9 mouse cellular contexts compared by ENCODE assay signal in the genomic region with DNA sequence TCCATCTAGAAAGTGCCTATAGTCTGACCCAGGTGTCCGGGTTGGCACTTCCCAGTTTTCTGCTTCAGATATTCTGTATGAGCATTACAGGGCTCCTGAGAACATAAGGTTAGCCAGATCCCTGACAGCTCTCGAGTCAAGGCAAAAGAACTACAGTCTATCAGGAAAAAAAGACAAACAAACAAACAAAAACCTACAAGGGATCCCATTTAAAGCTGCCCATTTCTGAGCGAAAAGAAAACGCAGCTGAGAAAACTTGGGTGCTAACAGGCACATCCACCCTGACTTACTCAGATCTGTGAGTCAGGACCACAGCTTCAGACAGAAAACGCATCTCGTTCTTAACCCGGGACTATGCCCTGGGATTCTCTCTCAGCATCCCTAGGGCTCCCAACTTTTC. TPM values are rescaled to one million over a fixed set of nuclear protein-coding genes. Genes with fewer than 3 reads are reported as not detected.
DNase-seq lines count a peak whose midpoint lies in the region; ATAC-seq and TF ChIP-seq lines count a peak whose summit lies in the region.
"Had no signal": no experiment of that assay in that cellular context is flagged by ENCODE, and none has a peak within 500 bp of the region (broad histone marks: within the 10 kb centered on the region; RNA-seq: fewer than 3 reads in every experiment).

No protein-coding gene starts in this region.

- H3K27ac ChIP-seq in kidney, embryonic 16.5 days (ENCODE audit: low read length): no peak overlapping the region
- H3K27ac ChIP-seq in embryonic facial prominence, embryonic 13.5 days: no peak overlapping the region
- H3K27ac ChIP-seq in intestine, embryonic 14.5 days (ENCODE audit: low read depth): no peak overlapping the region
- H3K27ac ChIP-seq in midbrain, postnatal 0 days (ENCODE audit: low read depth, low read length): no peak overlapping the region

- no peak for DNase-seq in kidney, adult 18-20 months
- no peak for DNase-seq in intestine, embryonic 14.5 days (ENCODE audit: low spot score)
- no peak for DNase-seq in midbrain, postnatal 0 days (ENCODE audit: low spot score)
- no peak for DNase-seq in cerebellum, postnatal 36 days
- no peak for DNase-seq in spleen, postnatal 14 days (ENCODE audit: low spot score in 2 of 2)
- DNase-seq in c-Kit-positive CD71-positive TER-119-positive erythroid progenitor cells, embryonic 14.5 days (ENCODE audit: low spot score): no peak

- peak overlapping the region; percentile 54 for H3K4me3 ChIP-seq in kidney, embryonic 16.5 days (ENCODE audit: low read length)
- peak overlapping the region; percentile 61 for H3K4me3 ChIP-seq in embryonic facial prominence, embryonic 13.5 days
- H3K4me3 ChIP-seq in intestine, embryonic 14.5 days (ENCODE audit: low read depth, low read length): peak overlapping the region; percentile 46
- peak overlapping the region; percentile 73 for H3K4me3 ChIP-seq in midbrain, postnatal 0 days (ENCODE audit: low read depth, low read length)

- no peak for TF ChIP-seq CTCF in midbrain, postnatal 0 days (IDR thresholded peaks at IDR 0.05)

- no peaks in the 10 kb centered on the region for H3K36me3 ChIP-seq in kidney, embryonic 16.5 days (ENCODE audit: insufficient read depth, low read length)
- H3K36me3 ChIP-seq in embryonic facial prominence, embryonic 13.5 days: no peaks in the 10 kb centered on the region
- no peaks in the 10 kb centered on the region for H3K36me3 ChIP-seq in intestine, embryonic 14.5 days (ENCODE audit: control insufficient read depth, insufficient read depth, low read length)
- H3K36me3 ChIP-seq in midbrain, postnatal 0 days (ENCODE audit: insufficient read depth, low read length): no peaks in the 10 kb centered on the region

- ATAC-seq in kidney, embryonic 16.5 days (ENCODE audit: low FRiP score, low TSS enrichment): no peak
- ATAC-seq in embryonic facial prominence, embryonic 13.5 days (ENCODE audit: insufficient number of reproducible peaks, insufficient read depth, low FRiP score, low TSS enrichment, low read depth): no peak
- ATAC-seq in intestine, embryonic 14.5 days (replicated peaks; ENCODE audit: low FRiP score, low TSS enrichment, low read depth): no peak
- no peak for ATAC-seq in midbrain, postnatal 0 days (ENCODE audit: low FRiP score)

- 4% methylated on average over 7 of the region's 7 CpGs for WGBS in kidney, embryonic 16.5 days
- WGBS in embryonic facial prominence, embryonic 13.5 days: 6% methylated on average over 7 of the region's 7 CpGs
- WGBS in intestine, embryonic 14.5 days: 6% methylated on average over 7 of the region's 7 CpGs
- 4% methylated on average over 7 of the region's 7 CpGs for WGBS in midbrain, postnatal 0 days

- H3K9ac ChIP-seq in kidney, embryonic 16.5 days (replicated peaks; ENCODE audit: low read length): peak overlapping the region; percentile 58; the same call in 1 of the 2 replicates
- H3K9ac ChIP-seq in embryonic facial prominence, embryonic 13.5 days: no peak overlapping the region
- peak overlapping the region; percentile 43; the same call in 1 of the 2 replicates for H3K9ac ChIP-seq in intestine, embryonic 14.5 days (ENCODE audit: low read length)
- H3K9ac ChIP-seq in midbrain, postnatal 0 days (replicated peaks; ENCODE audit: low read length, poor library complexity, severe bottlenecking): peak overlapping the region; percentile 56

- peaks cover 11% of the 10 kb centered on the region; the same call in 1 of the 2 replicates for H3K4me1 ChIP-seq in kidney, embryonic 16.5 days (ENCODE audit: insufficient read depth, low read length)
- H3K4me1 ChIP-seq in embryonic facial prominence, embryonic 13.5 days: peaks cover 13% of the 10 kb centered on the region; the same call in 1 of the 2 replicates
- H3K4me1 ChIP-seq in intestine, embryonic 14.5 days (replicated peaks; ENCODE audit: control insufficient read depth, insufficient read depth, low read length): no peaks in the 10 kb centered on the region
- no peaks in the 10 kb centered on the region for H3K4me1 ChIP-seq in midbrain, postnatal 0 days (ENCODE audit: insufficient read depth, low read length)

- no peaks in the 10 kb centered on the region for H3K9me3 ChIP-seq in kidney, embryonic 16.5 days (ENCODE audit: low read length)
- no peaks in the 10 kb centered on the region for H3K9me3 ChIP-seq in embryonic facial prominence, embryonic 13.5 days
- no peaks in the 10 kb centered on the region for H3K9me3 ChIP-seq in intestine, embryonic 14.5 days (ENCODE audit: control insufficient read depth, low read length)
- no peaks in the 10 kb centered on the region for H3K9me3 ChIP-seq in midbrain, postnatal 0 days (ENCODE audit: low read length)

- H3K4me2 ChIP-seq in kidney, embryonic 16.5 days (replicated peaks; ENCODE audit: low read depth, low read length): peak overlapping the region; percentile 79
- H3K4me2 ChIP-seq in embryonic facial prominence, embryonic 13.5 days: peak overlapping the region; percentile 95
- H3K4me2 ChIP-seq in intestine, embryonic 14.5 days (ENCODE audit: low read length): peak overlapping the region; percentile 76
- H3K4me2 ChIP-seq in midbrain, postnatal 0 days (ENCODE audit: low read depth, low read length, poor library complexity, severe bottlenecking): peak overlapping the region; percentile 80

- peaks cover 2% of the 10 kb centered on the region for H3K27me3 ChIP-seq in kidney, embryonic 16.5 days (ENCODE audit: insufficient read depth, low read length)
- peaks cover 25% of the 10 kb centered on the region for H3K27me3 ChIP-seq in embryonic facial prominence, embryonic 13.5 days
- H3K27me3 ChIP-seq in intestine, embryonic 14.5 days (replicated peaks; ENCODE audit: control insufficient read depth, insufficient read depth, low read length): peaks cover 10% of the 10 kb centered on the region; the same call in 1 of the 2 replicates
- no peaks in the 10 kb centered on the region for H3K27me3 ChIP-seq in midbrain, postnatal 0 days (ENCODE audit: insufficient read depth, low read length)

RNA-seq across cellular contexts. Expression of gene Cntn3, which starts 9.5 kb away (rescaled TPM):
- 1.1 and 1.5 TPM in 2 replicates for polyA plus RNA-seq in kidney, embryonic 16.5 days (2015; fragmentation: Nextera tagmentation; extraction: Ambion mirVana)
- polyA plus RNA-seq in embryonic facial prominence, embryonic 13.5 days (2015; fragmentation: Nextera tagmentation; extraction: Ambion mirVana): 1.1 and 1.5 TPM in 2 replicates
- polyA plus RNA-seq in intestine, embryonic 14.5 days (2014; fragmentation: Nextera tagmentation; extraction: Ambion mirVana): 3.3 and 4.6 TPM in 2 replicates
- 8.8 and 10.7 TPM in 2 replicates for total RNA-seq in midbrain, postnatal 0 days (2014; rRNA removed)
- polyA plus RNA-seq in midbrain, postnatal 0 days (2015; fragmentation: Nextera tagmentation; extraction: Ambion mirVana): 2.9 and 3.0 TPM in 2 replicates
- total RNA-seq: common myeloid progenitor, adult 5-6 weeks had no signal
